ENCODE assay signal across 8 mouse cellular contexts in genomic region chr7:135716968-135717557, GRCm38 (mm10). TPM values are rescaled to one million over a fixed set of nuclear protein-coding genes. Genes with fewer than 3 reads are reported as not detected.
DNase-seq lines count a peak whose midpoint lies in the region; ATAC-seq and TF ChIP-seq lines count a peak whose summit lies in the region.

No protein-coding gene starts in this region.

- H3K4me1 ChIP-seq in heart, embryonic 15.5 days (replicated peaks): peaks cover 21% of the 10 kb centered on the region
- peaks cover 4 to 5% of the 10 kb centered on the region in 2 experiments; a peak in 2 of 4 replicates for H3K4me1 ChIP-seq in ES-E14 (ENCODE audit: control insufficient read depth in 2 of 2, insufficient read depth in 2 of 2, low read length in 2 of 2, poor library complexity in 1 of 2)
- H3K4me1 ChIP-seq in hindbrain, embryonic 13.5 days (replicated peaks): peaks cover 19% of the 10 kb centered on the region
- peaks cover 29% of the 10 kb centered on the region for H3K4me1 ChIP-seq in midbrain, embryonic 13.5 days (replicated peaks)

- no peaks in the 10 kb centered on the region for H3K27me3 ChIP-seq in heart, embryonic 15.5 days
- H3K27me3 ChIP-seq in hindbrain, embryonic 13.5 days: no peaks in the 10 kb centered on the region
- 0 out of 2 replicates have a peak, but pooled peaks cover 4% of the 10 kb centered on the region for H3K27me3 ChIP-seq in midbrain, embryonic 13.5 days

- in situ Hi-C loops in ES-E14 (cut with MboI; ENCODE audit: low sequenced_read_pairs in 2 of 2, unreplicated experiment in 2 of 2): no loop called here

- no peak for DNase-seq in heart, postnatal 4 days
- no peak for DNase-seq in ES-E14 (ENCODE audit: low read depth, low spot score)
- no peak for DNase-seq in ovary, postnatal 10 days (ENCODE audit: low spot score)
- no peak for DNase-seq in cerebellum, adult 18-20 months
- DNase-seq in adrenal gland, adult 2 months: no peak

- H3K9ac ChIP-seq in heart, embryonic 15.5 days: peak overlapping the region; percentile 44; the same call in 1 of the 2 replicates
- peak overlapping the region; percentile 50; the same call in 1 of the 2 replicates for H3K9ac ChIP-seq in ES-E14 (ENCODE audit: insufficient read depth, low read depth, low read length, poor library complexity, severe bottlenecking)
- peak overlapping the region; percentile 49; the same call in 1 of the 2 replicates for H3K9ac ChIP-seq in hindbrain, embryonic 13.5 days
- H3K9ac ChIP-seq in midbrain, embryonic 13.5 days (replicated peaks): peak overlapping the region; percentile 50; the same call in 1 of the 2 replicates

- WGBS in heart, embryonic 15.5 days: 64% methylated on average over 7 of the region's 7 CpGs
- WGBS in hindbrain, embryonic 13.5 days: 68% methylated on average over 7 of the region's 7 CpGs
- WGBS in midbrain, embryonic 13.5 days: 73% methylated on average over 7 of the region's 7 CpGs

- ATAC-seq in heart, embryonic 15.5 days (replicated peaks; ENCODE audit: insufficient number of reproducible peaks, insufficient read depth, low FRiP score, low read depth): no peak
- ATAC-seq in hindbrain, embryonic 13.5 days (ENCODE audit: low FRiP score): 0 out of 2 replicates have a peak, but pooled peaks have one; percentile 23
- ATAC-seq in midbrain, embryonic 13.5 days: no peak

- H3K9me3 ChIP-seq in heart, embryonic 15.5 days (replicated peaks): no peaks in the 10 kb centered on the region
- H3K9me3 ChIP-seq in ES-E14 (ENCODE audit: control insufficient read depth, insufficient read depth, low read depth, low read length): no peaks in the 10 kb centered on the region
- H3K9me3 ChIP-seq in hindbrain, embryonic 13.5 days: no peaks in the 10 kb centered on the region
- no peaks in the 10 kb centered on the region for H3K9me3 ChIP-seq in midbrain, embryonic 13.5 days

- peak overlapping the region; percentile 18 for H3K27ac ChIP-seq in heart, embryonic 15.5 days
- H3K27ac ChIP-seq in ES-E14 (ENCODE audit: insufficient read depth, low read depth, low read length, poor library complexity, severe bottlenecking): no peak overlapping the region
- no peak overlapping the region for H3K27ac ChIP-seq in hindbrain, embryonic 13.5 days
- H3K27ac ChIP-seq in midbrain, embryonic 13.5 days: no peak overlapping the region

- H3K4me3 ChIP-seq in heart, embryonic 15.5 days: peak overlapping the region; percentile 97
- peak overlapping the region; percentile 23 to 56; a peak in 3 of 4 replicates for H3K4me3 ChIP-seq in ES-E14 (ENCODE audit: insufficient read depth in 1 of 2, low read depth in 1 of 2, low read length in 2 of 2, poor library complexity in 1 of 2, severe bottlenecking in 1 of 2)
- peak overlapping the region; percentile 79 for H3K4me3 ChIP-seq in hindbrain, embryonic 13.5 days
- peak overlapping the region; percentile 86 for H3K4me3 ChIP-seq in midbrain, embryonic 13.5 days (replicated peaks)

- no peaks in the 10 kb centered on the region for H3K36me3 ChIP-seq in heart, embryonic 15.5 days
- peaks cover 3% of the 10 kb centered on the region; the same call in 1 of the 2 replicates for H3K36me3 ChIP-seq in ES-E14 (ENCODE audit: control insufficient read depth, insufficient read depth, low read length, poor library complexity, severe bottlenecking)
- no peaks in the 10 kb centered on the region for H3K36me3 ChIP-seq in hindbrain, embryonic 13.5 days
- no peaks in the 10 kb centered on the region for H3K36me3 ChIP-seq in midbrain, embryonic 13.5 days

- peak overlapping the region; percentile 61 for H3K4me2 ChIP-seq in heart, embryonic 15.5 days
- H3K4me2 ChIP-seq in hindbrain, embryonic 13.5 days: peak overlapping the region; percentile 99
- peak overlapping the region; percentile 98 for H3K4me2 ChIP-seq in midbrain, embryonic 13.5 days (replicated peaks)

TF ChIP-seq in ES-E14, 5 proteins besides CTCF, POLR2A, EP300 and RAD21:
- TF ChIP-seq CHD2 (IDR thresholded peaks at IDR 0.05; ENCODE audit: low read depth, low read length) (no peak), HCFC1 (IDR thresholded peaks at IDR 0.05; ENCODE audit: borderline replicate concordance, insufficient read depth, low read length) (no peak)

RNA-seq across cellular contexts. Expression of gene Mki67, which starts 0.9 kb away (rescaled TPM):
- 20.2 and 27.1 TPM in 2 replicates for polyA plus RNA-seq in heart, embryonic 15.5 days (2015; fragmentation: Nextera tagmentation; extraction: Ambion mirVana)
- total RNA-seq in heart, postnatal 4 days (2021): 100 to 1,000 TPM in 1 of 2 experiments, 10 to 100 TPM in 1; 96.2 to 108 TPM
- 91.5 and 96.9 TPM in 2 replicates for total RNA-seq in ES-E14 (2012; rRNA removed)
- polyA plus RNA-seq in hindbrain, embryonic 13.5 days (2015; fragmentation: Nextera tagmentation; extraction: Ambion mirVana): 8.1 and 10.2 TPM in 2 replicates
- polyA plus RNA-seq in midbrain, embryonic 13.5 days (2015; fragmentation: Nextera tagmentation; extraction: Ambion mirVana): 17.7 and 18.8 TPM in 2 replicates
- 1 to 10 TPM; 2.4 to 5.4 TPM for total RNA-seq in adrenal gland, adult 2 months (2021)
- polyA plus RNA-seq in adrenal gland, adult 2 months (2012; rRNA removed): 0.26 and 0.43 TPM in 2 replicates

Comparison
In these comparisons a context has a peak if more than half of its experiments do, and no peak if none do; other contexts are left out.
1. H3K4me3 ChIP-seq: peak in every context shown above with its lines; median percentile 97 in heart, embryonic 15.5 days; 86 in midbrain, embryonic 13.5 days; 79 in hindbrain, embryonic 13.5 days; 40 in ES-E14.